ENCODE assay signal across 17 mouse cellular contexts in the genomic region with DNA sequence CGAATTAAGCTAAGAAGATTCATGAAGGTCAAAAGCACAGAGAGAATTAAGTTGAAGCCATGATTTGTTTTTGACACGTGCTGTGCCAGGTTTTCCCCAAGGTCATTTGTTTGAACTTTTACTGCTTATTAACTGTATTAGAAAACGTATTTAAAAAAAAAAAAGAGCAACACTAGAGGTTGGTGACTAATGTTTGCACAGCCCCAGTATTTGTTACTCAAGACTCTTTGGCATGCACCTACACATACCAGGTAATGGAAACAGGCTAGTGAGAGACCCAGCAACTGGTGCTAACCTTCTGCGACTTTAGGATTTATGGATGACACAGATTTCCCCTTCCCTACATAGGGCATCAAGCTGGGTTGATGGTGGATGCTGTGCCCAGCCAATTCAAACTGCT. TPM values are rescaled to one million over a fixed set of nuclear protein-coding genes. Genes with fewer than 3 reads are reported as not detected.
DNase-seq lines count a peak whose midpoint lies in the region; ATAC-seq and TF ChIP-seq lines count a peak whose summit lies in the region.
"Had no signal": no experiment of that assay in that cellular context is flagged by ENCODE, and none has a peak within 500 bp of the region (broad histone marks: within the 10 kb centered on the region; RNA-seq: fewer than 3 reads in every experiment).

No protein-coding gene starts in this region.

- no peak overlapping the region for H3K4me2 ChIP-seq in lung, embryonic 14.5 days
- H3K4me2 ChIP-seq: forebrain, embryonic 13.5 days; heart, embryonic 12.5 days; hindbrain, embryonic 14.5 days had no signal

- WGBS in lung, embryonic 14.5 days = 29% methylated on average over 4 of the region's 4 CpGs

- H3K9ac ChIP-seq in lung, embryonic 14.5 days = no peak overlapping the region
- H3K9ac ChIP-seq: forebrain, embryonic 13.5 days; forebrain, postnatal 0 days; heart, embryonic 12.5 days; hindbrain, embryonic 14.5 days had no signal

- ATAC-seq in lung, embryonic 14.5 days (ENCODE audit: insufficient read depth) = peak; percentile 44; the same call in 1 of the 2 replicates
- ATAC-seq: forebrain, embryonic 13.5 days; forebrain, postnatal 0 days had no signal

- H3K4me1 ChIP-seq in lung, embryonic 14.5 days (ENCODE audit: insufficient read depth) = no peaks in the 10 kb centered on the region
- H3K4me1 ChIP-seq: heart, embryonic 12.5 days had no signal

- H3K27ac ChIP-seq in lung, embryonic 14.5 days (ENCODE audit: low read depth) = no peak overlapping the region
- H3K27ac ChIP-seq: embryonic facial prominence, embryonic 10.5 days; forebrain, embryonic 13.5 days; gastrocnemius, adult 2 months; hindbrain, embryonic 10.5 days; hindbrain, embryonic 14.5 days had no signal

- H3K9me3 ChIP-seq in lung, embryonic 14.5 days (ENCODE audit: low read depth, low read length) = no peaks in the 10 kb centered on the region; the same call in 1 of the 2 replicates
- H3K9me3 ChIP-seq: embryonic facial prominence, embryonic 10.5 days; forebrain, embryonic 13.5 days; heart, embryonic 12.5 days; hindbrain, embryonic 10.5 days had no signal

- no peak overlapping the region for H3K4me3 ChIP-seq in lung, embryonic 14.5 days (ENCODE audit: low read depth, low read length)
- H3K4me3 ChIP-seq: embryonic facial prominence, embryonic 10.5 days; forebrain, embryonic 13.5 days; gastrocnemius, adult 2 months; heart, embryonic 12.5 days; hindbrain, embryonic 10.5 days had no signal

- H3K27me3 ChIP-seq in lung, embryonic 14.5 days (ENCODE audit: insufficient read depth, low read length) = no peaks in the 10 kb centered on the region
- H3K27me3 ChIP-seq: forebrain, embryonic 13.5 days; heart, embryonic 12.5 days had no signal

- TF ChIP-seq CTCF in lung, embryonic 14.5 days (IDR thresholded peaks at IDR 0.05; ENCODE audit: low read depth) = no peak

- H3K36me3 ChIP-seq in lung, embryonic 14.5 days (ENCODE audit: insufficient read depth) = no peaks in the 10 kb centered on the region
- H3K36me3 ChIP-seq: embryonic facial prominence, embryonic 10.5 days; heart, embryonic 12.5 days; hindbrain, embryonic 10.5 days had no signal

- peak; percentile 1 for DNase-seq in adrenal gland, postnatal 10 days
- no peak for DNase-seq in adrenal gland, adult 18-20 months (ENCODE audit: low spot score in 2 of 2)
- peak; percentile 3 for DNase-seq in lung, embryonic 14.5 days
- DNase-seq in lung, postnatal 4 days = no peak
- peak; percentile 31 for DNase-seq in lung, postnatal 36 days
- DNase-seq in urinary bladder, postnatal 4 days (ENCODE audit: low spot score in 2 of 2) = no peak
- DNase-seq in kidney, postnatal 14 days = no peak
- DNase-seq: cerebellum, adult 18-20 months; cerebellum, adult 9-11 months; forebrain, postnatal 0 days; gastrocnemius, adult 2 months; gastrocnemius, postnatal 25 days had no signal

RNA-seq across cellular contexts. Expression of a gene that starts 46.9 kb away (rescaled TPM):
- 1 to 10 TPM; 1.8 to 2.6 TPM for total RNA-seq in adrenal gland, postnatal 10 days (2021)
- total RNA-seq in adrenal gland, adult 18-20 months (2021) = 1 to 10 TPM; 4.4 to 5.5 TPM
- 1.9 and 2.3 TPM in 2 replicates for polyA plus RNA-seq in lung, embryonic 14.5 days (2014; fragmentation: Nextera tagmentation; extraction: Ambion mirVana)

Comparison
In these comparisons a context has a peak if more than half of its experiments do, and no peak if none do; other contexts are left out.
1. DNase-seq: peak in adrenal gland, postnatal 10 days (single experiment), lung, embryonic 14.5 days (single experiment) and lung, postnatal 36 days (single experiment); none in adrenal gland, adult 18-20 months (0 of 2), lung, postnatal 4 days (0 of 2), urinary bladder, postnatal 4 days (0 of 2) and kidney, postnatal 14 days (single experiment).